Mouse (Mus musculus) layer of hippocampus, adult 9-11 months (tissue): Measurements from ENCODE around the gene Rab11b.

Source experiments
- DNase-seq: peaks from one replicate; pipeline ENCODE4 v3.0.0; 2022

Gene Rab11b

GRCm38 (mm10) chr17:33760255-33761165 is at the start of gene Rab11b:
Rab11b (minus strand) TSS chr17:33760530.
- DNase-seq: peak; percentile 100

- DNase-seq: no peak
These were observed 47.9 kb upstream of the Rab11b start for GRCm38 (mm10) chr17:33808192-33808591.

- DNase-seq: no peak
These were observed 47.0 kb upstream of the Rab11b start for GRCm38 (mm10) chr17:33807181-33807888.

- DNase-seq: no peak
These were observed 44.4 kb upstream of the Rab11b start for GRCm38 (mm10) chr17:33804745-33805144.

GRCm38 (mm10) chr17:33804205-33804604 is 43.9 kb upstream of the Rab11b start:
- no peak for DNase-seq

GRCm38 (mm10) chr17:33802221-33802620 is 41.9 kb upstream of the Rab11b start:
- DNase-seq: no peak

- no peak for DNase-seq
These were observed 38.9 kb upstream of the Rab11b start for GRCm38 (mm10) chr17:33799277-33799676.

- DNase-seq: no peak
These were observed 38.0 kb upstream of the Rab11b start for GRCm38 (mm10) chr17:33798306-33798705.

GRCm38 (mm10) chr17:33788732-33789131 is 28.4 kb upstream of the Rab11b start:
- no peak for DNase-seq

- no peak for DNase-seq
These were observed 26.0 kb upstream of the Rab11b start for GRCm38 (mm10) chr17:33786375-33786774.

GRCm38 (mm10) chr17:33784939-33785338 is 24.6 kb upstream of the Rab11b start:
- DNase-seq: no peak

- peak; percentile 31 for DNase-seq
These were observed 23.1 kb upstream of the Rab11b start for GRCm38 (mm10) chr17:33783408-33783807.

- DNase-seq: no peak
These were observed 21.7 kb upstream of the Rab11b start for GRCm38 (mm10) chr17:33782067-33782466.

- DNase-seq: peak; percentile 53
These were observed 21.0 kb upstream of the Rab11b start, which contains the start of gene Angptl4 for GRCm38 (mm10) chr17:33781124-33781977. Angptl4 (minus strand) TSS chr17:33781830.

- no peak for DNase-seq
These were observed 20.1 kb upstream of the Rab11b start for GRCm38 (mm10) chr17:33780431-33780830.

GRCm38 (mm10) chr17:33779967-33780295 is 19.6 kb upstream of the Rab11b start:
- no peak for DNase-seq

- DNase-seq: peak; percentile 88
These were observed 19.1 kb upstream of the Rab11b start for GRCm38 (mm10) chr17:33779271-33779966.

GRCm38 (mm10) chr17:33775287-33775686 is 15.0 kb upstream of the Rab11b start:
- no peak for DNase-seq

GRCm38 (mm10) chr17:33774573-33775155 is 14.3 kb upstream of the Rab11b start:
- no peak for DNase-seq

GRCm38 (mm10) chr17:33773871-33774572 is 13.7 kb upstream of the Rab11b start:
- no peak for DNase-seq

- DNase-seq: no peak
These were observed 13.1 kb upstream of the Rab11b start for GRCm38 (mm10) chr17:33773426-33773825.
